Mouse (Mus musculus): Measurements from ENCODE around the gene Ank2.

GRCm38 (mm10) chr3:127225167-127225798 lies 273.9 kb downstream of the Ank2 start:
- TF ChIP-seq CTCF (conservative IDR thresholded peaks at IDR 0.05; ENCODE audit: insufficient read depth, insufficient read length, low read depth, low read length), result no peak
- no peak for TF ChIP-seq POLR2A (IDR thresholded peaks at IDR 0.05; ENCODE audit: low read depth, low read length)

Measured in kidney, adult 2 months (tissue).